Mouse (Mus musculus) mature B cell (primary cell): Measurements from ENCODE around the gene Tulp2.

ENCODE experiments used
- in situ Hi-C: fragments of 300-500 bp; cut with MboI; formaldehyde crosslinking; loops from 2 replicates; pipeline ENCODE4 v1.14.3; 2019

The Tulp2 gene

GRCm38 (mm10) chr7:45553519-45553918 lies 71.8 kb downstream of the Tulp2 start:
- in situ Hi-C loops = no loop called here

GRCm38 (mm10) chr7:45553990-45554389 lies 72.3 kb downstream of the Tulp2 start:
- in situ Hi-C loops = no loop called here

- in situ Hi-C loops = loop anchor here (5.0 kb wide), 1 partner anchor 38 kb away; no protein-coding TSS in a partner anchor
Observed at GRCm38 (mm10) chr7:45554744-45555143, 73.1 kb downstream of the Tulp2 start, which contains the start of gene Hsd17b14. Hsd17b14 (plus strand) TSS chr7:45554893.

GRCm38 (mm10) chr7:45555787-45556186 lies 74.1 kb downstream of the Tulp2 start:
- in situ Hi-C loops = loop anchor here (5.0 kb wide), 1 partner anchor 37 kb away; no protein-coding TSS in a partner anchor

- in situ Hi-C loops = loop anchor here (5.0 kb wide), 1 partner anchor 33 kb away; no protein-coding TSS in a partner anchor
Observed at GRCm38 (mm10) chr7:45558907-45559306, 77.2 kb downstream of the Tulp2 start.

- in situ Hi-C loops = loop anchor here (5.0 kb wide), 2 partner anchors 48 to 108 kb away; partner anchors contain the start of gene Nucb1
Observed at GRCm38 (mm10) chr7:45560241-45560640, 78.6 kb downstream of the Tulp2 start.

- in situ Hi-C loops = loop anchor here (5.0 kb wide), 2 partner anchors 49 to 109 kb away; partner anchors contain the start of gene Nucb1
Observed at GRCm38 (mm10) chr7:45560843-45561623, 79.4 kb downstream of the Tulp2 start.

GRCm38 (mm10) chr7:45561624-45562520 lies 80.2 kb downstream of the Tulp2 start:
- in situ Hi-C loops = loop anchor here (5.0 kb wide), 2 partner anchors 50 to 110 kb away; partner anchors contain the start of gene Nucb1

- in situ Hi-C loops = loop anchor here (5.0 kb wide), 2 partner anchors 53 to 113 kb away; partner anchors contain the start of gene Nucb1
Observed at GRCm38 (mm10) chr7:45564811-45565210, 83.1 kb downstream of the Tulp2 start.

- in situ Hi-C loops = no loop called here
Observed at GRCm38 (mm10) chr7:45565446-45565845, 83.8 kb downstream of the Tulp2 start.

- in situ Hi-C loops = no loop called here
Observed at GRCm38 (mm10) chr7:45567112-45567779, 85.6 kb downstream of the Tulp2 start.

- in situ Hi-C loops = no loop called here
Observed at GRCm38 (mm10) chr7:45567780-45568516, 86.3 kb downstream of the Tulp2 start.

- in situ Hi-C loops = no loop called here
Observed at GRCm38 (mm10) chr7:45568601-45569473, 87.2 kb downstream of the Tulp2 start.

- in situ Hi-C loops = no loop called here
Observed at GRCm38 (mm10) chr7:45570103-45570741, 88.5 kb downstream of the Tulp2 start, which contains the start of gene Bcat2. Bcat2 (plus strand) TSS chr7:45570153.

- in situ Hi-C loops = no loop called here
Observed at GRCm38 (mm10) chr7:45571966-45572365, 90.3 kb downstream of the Tulp2 start.
